ENCODE assay signal across 8 mouse cellular contexts in genomic region chr7:27334405-27334911, GRCm38 (mm10). TPM values are rescaled to one million over a fixed set of nuclear protein-coding genes. Genes with fewer than 3 reads are reported as not detected.
A peak's percentile ranks its signal among the peaks of the same experiment; 100 is the strongest.
DNase-seq lines count a peak whose midpoint lies in the region; ATAC-seq and TF ChIP-seq lines count a peak whose summit lies in the region.

No protein-coding gene starts in this region.

- H3K4me2 ChIP-seq in midbrain, postnatal 0 days (ENCODE audit: low read depth, low read length, poor library complexity, severe bottlenecking) = no peak overlapping the region

- H3K27me3 ChIP-seq in heart, embryonic 10.5 days (ENCODE audit: insufficient read depth, poor library complexity, severe bottlenecking) = peaks cover 99% of the 10 kb centered on the region
- peaks cover 73% of the 10 kb centered on the region for H3K27me3 ChIP-seq in midbrain, postnatal 0 days (ENCODE audit: insufficient read depth, low read length)

- H3K4me1 ChIP-seq in heart, embryonic 10.5 days = peaks cover 67% of the 10 kb centered on the region
- peaks cover 11% of the 10 kb centered on the region; the same call in 1 of the 2 replicates for H3K4me1 ChIP-seq in midbrain, postnatal 0 days (ENCODE audit: insufficient read depth, low read length)

- peak; percentile 10; the same call in 1 of the 2 replicates for TF ChIP-seq CTCF in midbrain, postnatal 0 days (IDR thresholded peaks at IDR 0.05)

- H3K27ac ChIP-seq in heart, embryonic 10.5 days = peak overlapping the region; percentile 81
- H3K27ac ChIP-seq in midbrain, postnatal 0 days (ENCODE audit: low read depth, low read length) = no peak overlapping the region

- WGBS in heart, embryonic 10.5 days = 2% methylated on average over 32 of the region's 32 CpGs
- WGBS in midbrain, postnatal 0 days = 7% methylated on average over 30 of the region's 32 CpGs

- no peaks in the 10 kb centered on the region for H3K9me3 ChIP-seq in heart, embryonic 10.5 days
- no peaks in the 10 kb centered on the region for H3K9me3 ChIP-seq in midbrain, postnatal 0 days (ENCODE audit: low read length)

- no peaks in the 10 kb centered on the region for H3K36me3 ChIP-seq in heart, embryonic 10.5 days
- no peaks in the 10 kb centered on the region for H3K36me3 ChIP-seq in midbrain, postnatal 0 days (ENCODE audit: insufficient read depth, low read length)

- ATAC-seq in CD4-positive, CD25-positive, alpha-beta regulatory T cell, adult 4 months = no peak
- ATAC-seq in midbrain, postnatal 0 days (ENCODE audit: low FRiP score) = no peak

- H3K4me3 ChIP-seq in heart, embryonic 10.5 days = peak overlapping the region; percentile 65
- H3K4me3 ChIP-seq in midbrain, postnatal 0 days (ENCODE audit: low read depth, low read length) = no peak overlapping the region

- DNase-seq in CD4-positive, CD25-positive, alpha-beta regulatory T cell, adult 2 months (ENCODE audit: low read depth, low spot score) = peak; percentile 43
- DNase-seq in MN1 (ENCODE audit: low spot score) = peak; percentile 58
- no peak for DNase-seq in heart, embryonic 10.5 days (ENCODE audit: low spot score)
- peak; percentile 65 for DNase-seq in kidney, postnatal 14 days
- DNase-seq in midbrain, postnatal 0 days (ENCODE audit: low spot score) = no peak
- no peak for DNase-seq in layer of hippocampus, postnatal 14 days (ENCODE audit: low spot score in 2 of 2)
- DNase-seq in embryo, embryonic 9.5 days (ENCODE audit: extremely low spot score) = no peak

- H3K9ac ChIP-seq in midbrain, postnatal 0 days (replicated peaks; ENCODE audit: low read length, poor library complexity, severe bottlenecking) = no peak overlapping the region

RNA-seq across cellular contexts. Expression of gene Ltbp4, which starts 3.0 kb away (rescaled TPM):
- polyA plus RNA-seq in CD4-positive, CD25-positive, alpha-beta regulatory T cell, adult 4 months (2017; shearing (Covaris generic)) = 1 to 10 TPM in 1 of 2 experiments, under 1 TPM in 1; 0.77 to 2.0 TPM
- 19.2 and 23.6 TPM in 2 replicates for polyA plus RNA-seq in heart, embryonic 10.5 days (2016; fragmentation: Nextera tagmentation; extraction: Ambion mirVana)
- total RNA-seq in midbrain, postnatal 0 days (2014; rRNA removed) = 25.3 and 44.3 TPM in 2 replicates
- polyA plus RNA-seq in midbrain, postnatal 0 days (2015; fragmentation: Nextera tagmentation; extraction: Ambion mirVana) = 13.6 and 16.0 TPM in 2 replicates
- total RNA-seq in layer of hippocampus, postnatal 14 days (2021) = 10 to 100 TPM; 55.0 to 55.3 TPM

RNA-seq across cellular contexts. Expression of gene Shkbp1, which starts 21.4 kb away (rescaled TPM):
- polyA plus RNA-seq in CD4-positive, CD25-positive, alpha-beta regulatory T cell, adult 4 months (2017; shearing (Covaris generic)) = 10 to 100 TPM; 49.2 to 76.0 TPM
- 48.3 and 50.4 TPM in 2 replicates for polyA plus RNA-seq in heart, embryonic 10.5 days (2016; fragmentation: Nextera tagmentation; extraction: Ambion mirVana)
- total RNA-seq in midbrain, postnatal 0 days (2014; rRNA removed) = 36.3 and 42.7 TPM in 2 replicates
- polyA plus RNA-seq in midbrain, postnatal 0 days (2015; fragmentation: Nextera tagmentation; extraction: Ambion mirVana) = 24.1 and 25.1 TPM in 2 replicates
- total RNA-seq in layer of hippocampus, postnatal 14 days (2021) = 10 to 100 TPM; 24.7 to 26.2 TPM

RNA-seq across cellular contexts. Expression of gene Gm20479, which starts 22.8 kb away (rescaled TPM):
- not detected for polyA plus RNA-seq in CD4-positive, CD25-positive, alpha-beta regulatory T cell, adult 4 months (2017; shearing (Covaris generic))
- 1.3 and 2.1 TPM in 2 replicates for polyA plus RNA-seq in heart, embryonic 10.5 days (2016; fragmentation: Nextera tagmentation; extraction: Ambion mirVana)
- not detected in 2 replicates for total RNA-seq in midbrain, postnatal 0 days (2014; rRNA removed)
- not detected in 2 replicates for polyA plus RNA-seq in midbrain, postnatal 0 days (2015; fragmentation: Nextera tagmentation; extraction: Ambion mirVana)
- total RNA-seq in layer of hippocampus, postnatal 14 days (2021) = not detected

Comparison
In these comparisons a context has a peak if more than half of its experiments do, and no peak if none do; other contexts are left out.
1. DNase-seq: peak in CD4-positive, CD25-positive, alpha-beta regulatory T cell, adult 2 months (single experiment), MN1 (single experiment) and kidney, postnatal 14 days (single experiment); none in heart, embryonic 10.5 days (single experiment), midbrain, postnatal 0 days (single experiment), layer of hippocampus, postnatal 14 days (0 of 2) and embryo, embryonic 9.5 days (single experiment).